Mouse (Mus musculus) Patski (cell line): ENCODE results near the gene Ptcd1. TPM values are rescaled to one million over a fixed set of nuclear protein-coding genes. Genes with fewer than 3 reads are reported as not detected.
"Not testable (repeated sequence)": the region's sequence is repeated elsewhere in the genome, so short reads cannot be mapped to it uniquely, and the experiment has no call there.

Experiments used
- ATAC-seq: fragments of 100-300 bp; one replicate; pipeline ENCODE4 v1.8.0; 2021
- CTCF ChIA-PET: fragments of 350-600 bp; sonication (Branson Sonifier 250); formaldehyde crosslinking; loops from one replicate; lab custom pipeline; 2022; ENCODE audit warnings: inconsistent platforms; lab: Charles Lee
- POLR2A ChIA-PET: fragments of 350-600 bp; sonication (Branson Sonifier 250); formaldehyde crosslinking; loops from one replicate; lab custom pipeline; 2022; ENCODE audit warnings: antibody characterized with exemption, inconsistent platforms; lab: Charles Lee
- DNase-seq: peaks from one replicate; pipeline ENCODE4 v3.0.0-alpha.2; 2011; ENCODE audit warnings: low read depth, low spot score
- H3K27me3 ChIP-seq: fragments of 371-371 bp; one replicate; pipeline ENCODE4 v1.5.1; 2021
- CTCF ChIP-seq: fragments of 100-300 bp; IDR thresholded peaks from one replicate; pipeline ENCODE4 v1.5.1; 2021
- in situ Hi-C: fragments of 300-500 bp; cut with MboI; formaldehyde crosslinking; loops from 3 replicates; pipeline ENCODE4 v1.11.1; 2018; ENCODE audit warnings: low pct_unique_long_range_greater_than_20kb, mixed read lengths
- polyA plus RNA-seq: library from polyadenylated mRNA; unstranded; gene quantifications from one replicate; pipeline ENCODE4 v1.2.3, GENCODE M21; 2021

Ptcd1 gene
- polyA plus RNA-seq = 16.9 TPM

DNA sequence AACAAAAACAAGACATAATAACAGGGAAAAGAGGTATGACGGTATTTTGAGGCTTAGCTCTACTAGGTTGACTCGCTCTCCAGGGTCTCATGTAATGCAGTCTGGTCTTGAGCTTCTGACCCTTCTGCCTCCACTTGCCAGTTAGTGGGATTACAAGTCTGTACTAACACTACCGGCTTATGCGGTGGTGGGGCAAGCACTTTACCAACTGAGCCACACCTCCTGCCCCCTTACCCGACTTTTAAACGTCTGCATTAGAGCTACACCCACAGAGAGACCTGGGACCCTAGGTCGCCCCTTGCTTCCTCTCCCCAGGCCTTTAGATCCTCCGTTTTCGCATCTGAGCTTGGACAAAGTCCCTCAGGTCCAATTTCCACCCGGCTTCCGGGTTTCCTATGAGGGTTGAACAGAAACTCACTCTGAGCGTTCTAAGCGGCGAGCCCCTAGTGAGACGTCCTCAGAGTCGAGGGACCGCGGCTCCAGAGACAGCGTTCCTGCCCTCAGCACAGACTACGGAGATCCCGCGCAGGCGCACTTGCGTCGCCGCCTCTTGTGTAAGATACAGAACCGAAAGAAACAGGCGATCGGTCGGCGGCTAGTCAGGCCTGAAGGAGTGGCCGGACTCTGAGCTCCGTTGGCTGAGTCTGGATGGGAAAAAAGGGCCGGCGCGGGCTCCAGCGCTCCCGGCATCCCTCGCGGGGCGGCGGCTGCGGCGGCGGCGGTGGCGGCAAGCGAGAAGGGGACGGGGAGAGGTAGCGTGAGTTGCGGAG lies at the start of gene Ptcd1, which contains the start of gene Cpsf4:
Gene Ptcd1, minus strand, starts transcription at position 573 of the 770 bp plus-strand sequence.
Gene Cpsf4, plus strand, starts transcription at position 678 of the 770 bp plus-strand sequence.
- CTCF ChIA-PET = interaction anchor here (1.2 to 2.4 kb wide), 3 partner anchors 10 to 24 kb away, joined by 3 to 8 read pairs (median 5); no protein-coding TSS in a partner anchor
- DNase-seq (peak; percentile 95), ATAC-seq (peak; percentile 91)
- POLR2A ChIA-PET = interaction anchor here (0.6 to 1.2 kb wide), 4 partner anchors 15 to 1061 kb away, joined by 3 to 5 read pairs (median 4); no protein-coding TSS in a partner anchor
- no peaks in the 10 kb centered on the region for H3K27me3 ChIP-seq
- no peak for TF ChIP-seq CTCF
- in situ Hi-C loops = no loop called here

DNA sequence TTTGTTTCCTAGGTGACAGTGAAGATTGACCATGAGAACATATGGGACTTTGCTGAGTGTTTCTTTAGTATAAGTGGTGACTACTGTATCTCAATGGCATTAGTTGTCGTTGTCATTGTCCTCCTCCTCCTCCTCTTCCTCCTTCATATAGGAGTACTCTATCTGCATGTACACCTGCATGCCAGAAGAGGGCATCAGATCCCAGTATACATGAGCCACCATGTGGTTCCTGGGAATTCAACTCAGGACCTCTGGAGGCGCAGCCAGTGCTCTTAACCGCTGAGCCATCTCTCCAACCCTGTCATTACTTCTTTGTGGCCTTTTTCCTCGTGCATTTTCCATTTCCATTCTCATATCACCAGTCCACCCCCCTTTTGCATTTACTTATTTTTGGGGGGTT lies 47.8 kb upstream of the Ptcd1 start:
- POLR2A ChIA-PET = interaction anchor here (0.5 to 0.7 kb wide), 2 partner anchors 10 to 26 kb away, joined by 3 read pairs; partner anchors contain the start of gene Zkscan5
- no peak for ATAC-seq
- no peak for DNase-seq
- H3K27me3 ChIP-seq = no peaks in the 10 kb centered on the region
- CTCF ChIA-PET = no interaction called here
- in situ Hi-C loops = no loop called here
- TF ChIP-seq CTCF = no peak

DNA sequence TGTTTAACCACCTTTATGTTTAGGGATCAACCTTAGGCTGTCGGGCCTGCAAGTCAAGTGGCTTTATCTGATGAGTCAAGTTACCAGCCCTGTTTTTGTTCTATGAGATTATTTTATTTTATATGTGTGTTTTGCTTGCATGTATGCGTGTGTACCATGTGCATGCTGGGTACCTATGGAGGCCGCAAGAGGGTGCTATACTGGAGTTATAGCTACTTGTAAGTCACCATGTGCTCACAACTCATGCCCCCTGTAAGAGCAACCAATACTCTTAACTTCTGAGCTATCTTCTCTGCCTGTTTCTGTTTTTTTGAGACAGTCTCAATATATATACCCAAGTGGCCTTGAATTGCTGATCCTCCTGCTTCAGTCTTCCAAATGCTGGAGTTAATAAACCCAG lies 46.6 kb upstream of the Ptcd1 start:
- ChIA-PET CTCF (interaction anchor here (0.9 to 1.1 kb wide), 2 partner anchors 9 to 13 kb away, joined by 3 read pairs; partner anchors contain the start of gene Zkscan5), POLR2A (no interaction called here)
- DNase-seq = no peak
- in situ Hi-C loops = no loop called here
- ATAC-seq = no peak
- H3K27me3 ChIP-seq = no peaks in the 10 kb centered on the region
- TF ChIP-seq CTCF = no peak

DNA sequence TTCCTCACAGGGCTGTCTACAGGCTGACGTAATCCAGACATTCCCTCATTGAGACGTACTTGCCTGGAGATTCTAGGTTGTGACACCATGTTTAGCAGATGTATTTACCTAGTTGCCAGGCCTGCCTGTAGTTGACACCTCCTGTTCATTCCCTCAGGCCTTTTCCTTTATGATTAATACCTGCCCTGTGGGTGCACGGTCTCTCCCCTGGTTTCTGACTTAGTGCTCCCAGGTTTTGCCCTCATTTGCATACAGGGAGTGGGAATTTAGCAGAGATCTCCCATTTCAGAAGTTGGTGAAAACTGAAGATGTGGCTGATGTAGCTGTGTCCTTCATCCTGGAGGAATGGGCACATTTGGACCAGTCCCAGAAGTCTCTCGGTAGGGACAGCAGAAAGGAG lies 45.3 kb upstream of the Ptcd1 start:
- POLR2A ChIA-PET = no interaction called here
- in situ Hi-C loops = no loop called here
- CTCF ChIA-PET = interaction anchor here (0.8 to 1.3 kb wide), 2 partner anchors 12 to 13 kb away, joined by 3 read pairs; no protein-coding TSS in a partner anchor
- no peak for ATAC-seq
- no peaks in the 10 kb centered on the region for H3K27me3 ChIP-seq
- no peak for TF ChIP-seq CTCF
- no peak for DNase-seq

DNA sequence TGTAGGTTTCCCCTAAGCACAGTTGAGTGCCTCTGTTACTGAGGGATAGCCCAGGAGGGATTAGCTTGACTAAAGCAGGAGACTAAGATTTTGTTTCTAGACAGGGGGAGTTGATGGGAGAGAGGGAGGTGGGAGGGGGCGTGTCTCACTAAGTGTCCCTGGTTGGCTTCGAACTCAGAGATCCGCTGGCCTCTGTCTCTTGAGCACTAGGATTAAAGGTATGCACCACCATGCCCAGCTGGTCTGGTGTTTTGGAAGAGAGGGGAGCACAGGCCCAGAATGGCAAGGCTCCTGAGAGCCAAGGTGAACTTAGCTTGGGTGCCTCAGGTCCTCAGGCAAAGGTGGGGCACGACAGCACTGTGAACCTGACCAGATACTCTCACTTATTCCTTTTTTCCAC lies 44.4 kb upstream of the Ptcd1 start:
- in situ Hi-C loops = no loop called here
- H3K27me3 ChIP-seq = no peaks in the 10 kb centered on the region
- ChIA-PET POLR2A (no interaction called here), CTCF (interaction anchor here (0.8 to 1.3 kb wide), 2 partner anchors 12 to 13 kb away, joined by 3 read pairs; no protein-coding TSS in a partner anchor)
- ATAC-seq (no peak), DNase-seq (no peak)
- no peak for TF ChIP-seq CTCF

DNA sequence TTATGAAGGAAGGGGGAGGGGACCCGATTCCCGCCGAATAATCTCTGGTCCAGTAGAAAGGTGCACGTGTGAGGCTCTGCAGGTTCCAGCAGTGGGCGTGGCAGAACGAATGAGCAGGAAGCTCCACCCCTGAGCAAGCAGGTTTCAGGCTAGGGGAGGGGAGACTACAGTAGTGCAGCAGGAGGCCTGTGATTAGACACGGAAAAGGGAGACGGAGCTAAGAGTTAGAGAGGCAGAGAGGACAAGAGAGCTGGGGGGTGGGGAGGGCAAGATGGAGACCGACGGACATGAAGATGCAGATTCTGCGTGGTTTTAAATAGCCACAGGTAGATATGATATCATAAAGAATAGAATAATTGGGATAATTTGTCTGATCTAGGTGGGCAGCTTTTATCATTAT lies 41.5 kb upstream of the Ptcd1 start:
- ATAC-seq, POLR2A ChIA-PET, H3K27me3 ChIP-seq, DNase-seq, CTCF ChIA-PET, in situ Hi-C loops: not testable (repeated sequence)

DNA sequence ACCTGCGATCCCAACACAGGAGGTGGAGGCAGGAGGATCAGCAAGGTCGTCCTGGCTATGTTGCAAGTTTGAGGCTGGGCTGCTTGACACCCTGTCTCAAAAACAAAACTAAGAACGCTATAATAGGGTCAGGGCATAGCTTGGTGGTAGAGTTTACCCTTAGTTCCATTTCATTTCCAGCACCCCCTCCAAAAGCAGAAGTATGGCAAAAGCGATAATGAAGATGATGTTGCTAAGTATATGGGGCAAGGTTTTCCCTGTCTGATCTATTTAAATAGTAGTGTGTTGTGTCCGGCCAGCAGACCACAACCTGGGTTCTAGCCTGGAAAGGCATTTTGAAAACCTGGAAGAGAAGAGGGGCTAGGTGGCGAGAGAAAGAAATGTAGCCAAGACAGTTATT lies 41.0 kb upstream of the Ptcd1 start:
- CTCF ChIA-PET = no interaction called here
- no peak for ATAC-seq
- in situ Hi-C loops = no loop called here
- DNase-seq = no peak
- POLR2A ChIA-PET = no interaction called here
- no peak for TF ChIP-seq CTCF
- H3K27me3 ChIP-seq = no peaks in the 10 kb centered on the region

DNA sequence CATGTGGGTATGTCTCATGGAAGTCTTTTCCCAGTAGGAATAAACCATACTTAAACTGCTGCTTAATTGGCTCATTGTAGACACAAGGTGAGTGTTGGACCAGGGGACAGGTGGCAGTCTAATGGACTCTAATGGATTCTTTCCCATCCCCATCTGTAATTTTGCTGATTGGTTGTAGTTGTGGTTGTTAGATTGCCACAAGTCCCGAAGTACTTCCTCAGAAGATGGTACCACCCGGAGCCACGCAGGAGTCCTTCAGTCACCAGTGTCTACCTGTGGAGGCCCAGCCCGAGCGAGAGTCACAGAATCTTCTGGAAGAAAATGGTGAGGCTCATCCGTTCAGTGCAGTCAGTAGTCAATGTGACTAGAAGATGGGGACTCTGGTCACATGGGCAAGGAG lies 40.5 kb upstream of the Ptcd1 start:
- H3K27me3 ChIP-seq = no peaks in the 10 kb centered on the region
- no peak for TF ChIP-seq CTCF
- ChIA-PET POLR2A (interaction anchor here (0.6 kb wide), 1 partner anchor 70 kb away, joined by 3 read pairs; no protein-coding TSS in a partner anchor), CTCF (interaction anchor here (1.2 kb wide), 1 partner anchor 15 kb away, joined by 4 read pairs; no protein-coding TSS in a partner anchor)
- DNase-seq = no peak
- ATAC-seq = no peak
- in situ Hi-C loops = no loop called here

DNA sequence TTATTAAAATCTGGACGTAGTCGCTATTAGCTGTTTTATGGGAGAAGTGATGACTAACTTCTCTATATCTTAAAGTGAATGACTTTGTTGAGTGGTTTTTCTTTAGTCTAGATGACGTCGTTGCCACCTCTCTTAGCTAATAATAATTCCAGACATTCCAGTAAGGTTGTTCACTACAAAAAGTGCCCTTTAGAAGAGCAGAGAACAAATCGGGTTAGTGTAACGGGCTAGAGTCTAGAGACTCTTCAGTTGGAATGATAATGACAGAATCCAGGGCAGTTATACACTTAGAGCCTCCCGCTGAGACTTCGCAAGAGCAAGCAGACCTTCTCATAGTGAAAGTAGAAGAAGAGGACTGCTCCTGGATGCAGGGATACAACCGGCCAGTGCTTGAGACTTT lies 38.1 kb upstream of the Ptcd1 start:
- ChIA-PET CTCF (interaction anchor here (1.0 to 1.8 kb wide), 3 partner anchors 9 to 23 kb away, joined by 3 to 5 read pairs (median 3); no protein-coding TSS in a partner anchor), POLR2A (interaction anchor here (1.3 to 3.4 kb wide), 3 partner anchors 15 to 27 kb away, joined by 3 to 16 read pairs (median 6); partner anchors contain the start of gene Zfp655)
- H3K27me3 ChIP-seq = no peaks in the 10 kb centered on the region
- in situ Hi-C loops = no loop called here
- ATAC-seq (peak; percentile 41), DNase-seq (peak; percentile 39)
- TF ChIP-seq CTCF = no peak

DNA sequence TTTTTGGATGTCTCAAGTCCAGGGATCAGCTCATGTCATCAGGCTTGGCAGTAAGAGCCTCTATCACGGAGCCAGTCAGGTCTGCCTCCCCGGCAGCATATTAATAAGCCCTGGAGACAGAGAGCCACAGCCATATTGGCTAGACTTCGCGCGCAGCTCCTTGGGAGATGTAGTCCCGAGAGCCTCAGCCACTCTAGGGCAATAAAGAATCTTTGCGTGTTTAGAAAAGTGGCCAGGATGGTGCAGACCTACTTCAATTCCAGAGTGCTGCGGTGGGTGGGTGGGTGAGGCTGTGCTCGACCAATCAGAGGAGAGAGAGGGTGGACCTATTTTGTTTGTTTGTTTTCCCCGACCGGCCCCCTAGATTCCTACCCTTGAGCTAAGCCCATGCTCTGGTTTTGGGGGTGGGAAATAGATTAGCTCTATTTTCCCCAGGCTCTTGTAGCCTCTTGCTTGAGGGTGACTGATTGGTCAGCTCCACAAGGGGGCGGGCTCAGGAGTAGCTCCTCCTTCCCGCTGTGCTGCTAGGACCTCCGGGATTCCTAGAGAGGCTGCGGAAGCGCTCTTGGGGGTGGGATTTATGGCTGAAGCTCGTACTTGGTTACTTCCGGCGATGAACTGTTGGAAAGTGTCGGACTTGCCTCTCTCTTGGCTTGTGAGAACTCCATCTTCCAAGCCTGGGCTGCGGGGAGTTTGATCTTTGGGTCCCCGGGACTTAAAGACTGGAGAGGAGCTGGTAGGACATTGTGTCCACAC lies 37.2 kb upstream of the Ptcd1 start, which contains the start of gene Zkscan5:
Gene Zkscan5, plus strand, starts transcription at position 627 of the 756 bp plus-strand sequence.
- POLR2A ChIA-PET = interaction anchor here (0.6 to 3.4 kb wide), 4 partner anchors 10 to 28 kb away, joined by 3 to 16 read pairs (median 4); partner anchors contain the start of gene Zfp655
- CTCF ChIA-PET = interaction anchor here (0.9 to 1.8 kb wide), 4 partner anchors 9 to 22 kb away, joined by 3 to 5 read pairs (median 4); no protein-coding TSS in a partner anchor
- DNase-seq (peak; percentile 99), ATAC-seq (peak; percentile 92)
- in situ Hi-C loops = no loop called here
- no peak for TF ChIP-seq CTCF
- H3K27me3 ChIP-seq = no peaks in the 10 kb centered on the region
